Mouse (Mus musculus): ENCODE data around the gene Adh5. TPM values are rescaled to one million over a fixed set of nuclear protein-coding genes. Genes with fewer than 3 reads are reported as not detected.

Adh5 gene
- total RNA-seq, 2 experiments from 2014 or later, result 59.2 to 60.8 TPM

DNA sequence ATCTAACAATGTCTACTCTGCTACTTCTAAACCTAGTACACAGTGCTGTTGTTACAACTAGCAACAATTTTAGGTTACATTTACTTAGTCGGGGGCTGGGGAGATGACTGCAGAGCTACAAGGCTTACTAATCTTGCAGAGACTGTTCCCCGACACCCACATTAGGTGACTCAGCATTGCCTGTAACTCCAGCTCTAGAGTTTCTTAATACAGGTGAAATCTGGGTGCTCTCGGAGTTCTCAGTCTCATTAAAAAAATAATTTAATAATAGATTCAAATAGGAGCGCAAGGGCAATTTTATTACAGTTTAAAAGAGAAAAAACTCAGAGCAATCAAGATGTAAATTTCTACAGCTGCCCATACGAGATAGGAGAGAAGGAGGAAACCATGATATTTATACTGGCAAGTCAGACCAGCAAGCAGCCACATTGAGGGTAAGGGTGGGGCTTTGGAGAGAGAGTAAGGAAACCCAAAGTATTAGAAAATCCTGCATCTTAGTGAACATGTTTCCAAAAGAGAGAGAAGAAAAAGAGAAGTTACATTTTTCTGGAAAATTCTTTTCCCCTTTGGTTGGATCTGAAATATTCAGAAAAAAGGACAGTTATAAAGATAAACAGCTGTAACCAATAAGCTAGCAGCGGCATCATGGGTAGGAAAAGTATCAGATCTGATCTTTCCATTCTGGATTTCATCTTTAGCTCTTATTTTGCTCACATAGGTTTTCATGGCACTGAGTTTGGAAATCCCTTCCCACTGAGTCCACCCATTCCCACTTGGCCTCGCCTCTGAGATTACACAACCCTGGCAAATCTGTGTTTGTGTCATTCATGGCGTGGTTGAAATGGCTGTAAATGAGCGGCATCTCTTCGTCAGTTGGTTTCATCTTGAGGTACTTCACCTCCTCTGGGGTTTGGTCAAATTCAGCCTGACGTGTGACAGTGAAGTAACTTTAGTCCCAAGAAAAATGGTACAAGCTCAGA is 52.6 kb downstream of the Adh5 start:
- intact Hi-C loops (cut with DNase I), result no loop called here

DNA sequence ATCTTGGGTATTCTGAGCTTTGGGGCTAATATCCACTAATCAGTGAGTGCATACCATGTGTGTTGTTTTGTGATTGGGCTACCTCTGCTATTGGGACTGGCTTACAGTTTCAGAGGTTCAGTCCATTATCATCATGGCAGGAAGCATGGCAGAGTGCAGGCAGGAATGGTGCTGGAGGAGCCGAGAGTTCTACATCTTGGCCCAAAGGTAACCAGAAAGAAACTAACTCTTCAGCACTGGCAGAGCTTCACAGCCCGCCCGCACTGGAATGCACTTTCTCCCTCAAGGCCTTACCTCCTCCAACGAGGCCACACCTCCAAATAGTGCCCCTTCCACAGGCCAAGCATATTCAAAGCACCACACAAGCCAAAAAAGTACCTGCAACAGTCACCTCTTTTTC is 55.8 kb downstream of the Adh5 start:
- intact Hi-C loops (cut with DNase I), result no loop called here
- no peak for DNase-seq (ENCODE audit: low spot score in 2 of 2)

More for the DNA sequence above, 52.6 kb downstream of the Adh5 start:
- DNase-seq (ENCODE audit: low spot score in 2 of 2), result peak in 1 of 2 experiments; percentile 56

DNA sequence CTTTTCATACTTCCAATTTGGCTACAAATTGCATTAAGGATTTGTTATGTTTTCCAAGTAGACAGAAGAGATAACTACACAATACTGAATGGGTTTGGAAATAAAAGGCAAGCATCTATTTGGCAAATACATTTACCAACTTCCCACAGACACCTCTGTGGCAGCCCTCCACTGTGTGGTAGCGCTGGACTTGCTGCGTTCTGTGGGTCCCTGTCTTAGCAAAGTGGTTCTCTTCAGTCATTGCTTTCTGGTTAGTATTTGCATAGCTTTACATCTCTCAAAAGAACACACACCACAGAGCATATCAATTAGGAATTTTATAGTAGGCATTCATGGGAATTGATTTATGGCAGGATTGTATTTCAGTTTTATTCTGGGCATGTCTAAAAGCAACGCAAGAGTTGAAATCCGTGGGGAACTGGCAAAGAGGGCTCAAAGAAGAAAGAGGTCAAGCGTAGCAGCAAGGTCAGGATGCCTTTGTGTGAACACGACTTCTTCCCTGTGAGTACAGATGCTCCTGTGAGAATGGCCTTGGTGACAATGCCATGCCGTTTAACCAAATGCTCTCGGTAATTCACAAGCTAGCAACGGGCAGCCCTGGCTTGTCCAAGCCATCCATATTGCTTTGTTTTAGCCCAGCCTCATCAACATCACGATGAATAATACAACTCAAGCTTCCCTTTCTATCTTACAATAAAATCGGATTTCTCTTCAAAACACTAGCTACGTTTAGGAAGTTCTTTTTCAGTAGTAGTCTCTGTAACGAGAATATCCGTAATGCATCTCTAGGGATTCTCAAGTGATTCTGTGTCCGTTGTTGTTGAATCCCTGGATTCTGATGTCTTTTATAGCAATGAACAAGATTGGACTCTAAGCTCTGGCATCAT is 57.2 kb downstream of the Adh5 start:
- no peak for DNase-seq (ENCODE audit: low spot score in 2 of 2)
- intact Hi-C loops (cut with DNase I), result no loop called here

DNA sequence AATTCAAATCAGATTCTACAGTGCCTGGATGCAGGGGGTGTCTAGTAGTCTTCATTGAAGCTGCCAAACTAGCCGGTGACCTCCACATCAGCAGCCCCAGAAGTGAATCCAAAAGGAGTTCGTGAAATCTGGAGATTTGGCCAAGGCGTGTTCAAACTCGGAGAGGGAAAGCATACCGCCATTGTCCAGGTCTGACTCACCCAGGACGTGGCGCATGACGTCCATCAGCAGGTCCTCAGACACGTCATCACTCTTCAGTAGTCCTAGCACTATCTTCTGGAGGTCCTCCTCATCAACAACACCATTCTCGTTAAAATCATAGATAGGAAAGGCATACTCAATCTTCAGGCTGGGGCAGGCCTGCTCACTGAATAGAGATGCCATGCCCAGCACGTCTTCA is 60.9 kb downstream of the Adh5 start:
- intact Hi-C loops (cut with DNase I), result no loop called here
- no peak for DNase-seq (ENCODE audit: low spot score in 2 of 2)

Other genes with a start within 250 kb of the Adh5 start
- not detected for gene 4930579F01Rik, start 249.3 kb upstream of the Adh5 start, total RNA-seq (2021)
- not detected for gene Adh7, start 225.3 kb upstream of the Adh5 start, total RNA-seq (2021)
- gene Adh1, start 182.1 kb upstream of the Adh5 start, total RNA-seq (2021), result under 1 TPM; 0.60 to 0.62 TPM
- gene Adh6a, start 129.8 kb upstream of the Adh5 start, total RNA-seq (2021), result not detected
- not detected for gene Adh6b, start 101.3 kb upstream of the Adh5 start, total RNA-seq (2021)
- not detected for gene Adh4, start 27.6 kb upstream of the Adh5 start, total RNA-seq (2021)
- 10 to 100 TPM; 40.5 to 43.8 TPM for gene Metap1, start 46.4 kb downstream of the Adh5 start, total RNA-seq (2021)
- 100 to 1,000 TPM; 176 to 189 TPM for gene Eif4e, start 83.1 kb downstream of the Adh5 start, total RNA-seq (2021)

Measured in left cerebral cortex, postnatal 25 days (tissue).